Mouse (Mus musculus): Measurements from ENCODE around the gene Cnnm1. TPM values are rescaled to one million over a fixed set of nuclear protein-coding genes. Genes with fewer than 3 reads are reported as not detected.
A peak's percentile ranks its signal among the peaks of the same experiment; 100 is the strongest.

The Cnnm1 gene
- polyA plus RNA-seq, 1 experiment from 2014 or later = 0.32 TPM

GRCm38 (mm10) chr19:43440768-43441660, 778 bp downstream of the Cnnm1 start:
- Histone ChIP-seq H3K27ac (ENCODE audit: low read length) (no peak overlapping the region), H3K4me3 (ENCODE audit: low read depth, low read length) (peak overlapping the region; percentile 68), H3K9ac (replicated peaks; ENCODE audit: low read depth, low read length) (peak overlapping the region; percentile 15; the same call in 1 of the 2 replicates), H3K27me3 (ENCODE audit: control insufficient read depth, insufficient read depth, low read length) (peaks cover 22% of the 10 kb centered on the region), H3K9me3 (ENCODE audit: control insufficient read depth, low read depth, low read length) (no peaks in the 10 kb centered on the region), H3K36me3 (ENCODE audit: control insufficient read depth, insufficient read depth, low read length) (no peaks in the 10 kb centered on the region), H3K4me1 (ENCODE audit: control insufficient read depth, insufficient read depth, low read length) (0 out of 2 replicates have a peak, but pooled peaks cover 2% of the 10 kb centered on the region), H3K4me2 (replicated peaks; ENCODE audit: low read depth, low read length) (peak overlapping the region; percentile 99)
- peak; percentile 31; the same call in 1 of the 2 replicates for ATAC-seq (ENCODE audit: insufficient number of reproducible peaks, insufficient read depth, low FRiP score, low read depth)
- under 1% methylated on average over 108 of the region's 118 CpGs for WGBS

- H3K9ac ChIP-seq (replicated peaks; ENCODE audit: low read depth, low read length) = no peak overlapping the region
- 13% methylated on average over 17 of the region's 17 CpGs for WGBS
- H3K4me2 ChIP-seq (replicated peaks; ENCODE audit: low read depth, low read length) = peak overlapping the region; percentile 99
These were observed 1.4 kb downstream of the Cnnm1 start for GRCm38 (mm10) chr19:43441661-43441990.

GRCm38 (mm10) chr19:43442269-43442668, 2.0 kb downstream of the Cnnm1 start:
- no peaks in the 10 kb centered on the region for H3K9me3 ChIP-seq (ENCODE audit: control insufficient read depth, low read depth, low read length)
- peak overlapping the region; percentile 99; the same call in 1 of the 2 replicates for H3K4me2 ChIP-seq (replicated peaks; ENCODE audit: low read depth, low read length)
- ATAC-seq (ENCODE audit: insufficient number of reproducible peaks, insufficient read depth, low FRiP score, low read depth) = no peak
- no peak overlapping the region for H3K4me3 ChIP-seq (ENCODE audit: low read depth, low read length)
- H3K36me3 ChIP-seq (ENCODE audit: control insufficient read depth, insufficient read depth, low read length) = no peaks in the 10 kb centered on the region
- H3K9ac ChIP-seq (replicated peaks; ENCODE audit: low read depth, low read length) = no peak overlapping the region
- WGBS = 26% methylated on average over 6 of the region's 6 CpGs
- peaks cover 22% of the 10 kb centered on the region for H3K27me3 ChIP-seq (ENCODE audit: control insufficient read depth, insufficient read depth, low read length)
- 0 out of 2 replicates have a peak, but pooled peaks cover 2% of the 10 kb centered on the region for H3K4me1 ChIP-seq (ENCODE audit: control insufficient read depth, insufficient read depth, low read length)
- no peak overlapping the region for H3K27ac ChIP-seq (ENCODE audit: low read length)

More at GRCm38 (mm10) chr19:43441661-43441990, 1.4 kb downstream of the Cnnm1 start:
- ATAC-seq (ENCODE audit: insufficient number of reproducible peaks, insufficient read depth, low FRiP score, low read depth) = no peak
- Histone ChIP-seq H3K9me3 (ENCODE audit: control insufficient read depth, low read depth, low read length) (no peaks in the 10 kb centered on the region), H3K27me3 (ENCODE audit: control insufficient read depth, insufficient read depth, low read length) (peaks cover 22% of the 10 kb centered on the region), H3K4me1 (ENCODE audit: control insufficient read depth, insufficient read depth, low read length) (0 out of 2 replicates have a peak, but pooled peaks cover 2% of the 10 kb centered on the region), H3K27ac (ENCODE audit: low read length) (no peak overlapping the region), H3K4me3 (ENCODE audit: low read depth, low read length) (peak overlapping the region; percentile 68), H3K36me3 (ENCODE audit: control insufficient read depth, insufficient read depth, low read length) (no peaks in the 10 kb centered on the region)

- 89% methylated on average over 5 of the region's 5 CpGs for WGBS
- no peak overlapping the region for H3K9ac ChIP-seq (replicated peaks; ENCODE audit: low read depth, low read length)
- H3K27me3 ChIP-seq (ENCODE audit: control insufficient read depth, insufficient read depth, low read length) = peaks cover 22% of the 10 kb centered on the region
- H3K4me2 ChIP-seq (replicated peaks; ENCODE audit: low read depth, low read length) = no peak overlapping the region
- ATAC-seq (ENCODE audit: insufficient number of reproducible peaks, insufficient read depth, low FRiP score, low read depth) = no peak
- no peak overlapping the region for H3K4me3 ChIP-seq (ENCODE audit: low read depth, low read length)
- H3K9me3 ChIP-seq (ENCODE audit: control insufficient read depth, low read depth, low read length) = no peaks in the 10 kb centered on the region
- H3K27ac ChIP-seq (ENCODE audit: low read length) = no peak overlapping the region
- 0 out of 2 replicates have a peak, but pooled peaks cover 2% of the 10 kb centered on the region for H3K4me1 ChIP-seq (ENCODE audit: control insufficient read depth, insufficient read depth, low read length)
- no peaks in the 10 kb centered on the region for H3K36me3 ChIP-seq (ENCODE audit: control insufficient read depth, insufficient read depth, low read length)
These were observed 2.7 kb downstream of the Cnnm1 start for GRCm38 (mm10) chr19:43442906-43443305.

GRCm38 (mm10) chr19:43444636-43445205, 4.5 kb downstream of the Cnnm1 start:
- no peak overlapping the region for H3K9ac ChIP-seq (replicated peaks; ENCODE audit: low read depth, low read length)
- ATAC-seq (ENCODE audit: insufficient number of reproducible peaks, insufficient read depth, low FRiP score, low read depth) = no peak

GRCm38 (mm10) chr19:43451563-43451962, 11.3 kb downstream of the Cnnm1 start:
- H3K36me3 ChIP-seq (ENCODE audit: control insufficient read depth, insufficient read depth, low read length) = no peaks in the 10 kb centered on the region
- H3K9ac ChIP-seq (replicated peaks; ENCODE audit: low read depth, low read length) = no peak overlapping the region
- no peak overlapping the region for H3K27ac ChIP-seq (ENCODE audit: low read length)
- H3K9me3 ChIP-seq (ENCODE audit: control insufficient read depth, low read depth, low read length) = no peaks in the 10 kb centered on the region
- 80% methylated on average over 10 of the region's 10 CpGs for WGBS
- no peak for ATAC-seq (ENCODE audit: insufficient number of reproducible peaks, insufficient read depth, low FRiP score, low read depth)
- no peaks in the 10 kb centered on the region for H3K4me1 ChIP-seq (ENCODE audit: control insufficient read depth, insufficient read depth, low read length)
- no peak overlapping the region for H3K4me3 ChIP-seq (ENCODE audit: low read depth, low read length)
- H3K27me3 ChIP-seq (ENCODE audit: control insufficient read depth, insufficient read depth, low read length) = no peaks in the 10 kb centered on the region
- H3K4me2 ChIP-seq (replicated peaks; ENCODE audit: low read depth, low read length) = no peak overlapping the region

More at GRCm38 (mm10) chr19:43444636-43445205, 4.5 kb downstream of the Cnnm1 start:
- Histone ChIP-seq H3K27me3 (ENCODE audit: control insufficient read depth, insufficient read depth, low read length) (peaks cover 22% of the 10 kb centered on the region), H3K4me2 (replicated peaks; ENCODE audit: low read depth, low read length) (no peak overlapping the region), H3K36me3 (ENCODE audit: control insufficient read depth, insufficient read depth, low read length) (no peaks in the 10 kb centered on the region), H3K4me1 (ENCODE audit: control insufficient read depth, insufficient read depth, low read length) (0 out of 2 replicates have a peak, but pooled peaks cover 2% of the 10 kb centered on the region), H3K9me3 (ENCODE audit: control insufficient read depth, low read depth, low read length) (no peaks in the 10 kb centered on the region), H3K4me3 (ENCODE audit: low read depth, low read length) (no peak overlapping the region), H3K27ac (ENCODE audit: low read length) (no peak overlapping the region)
- 71% methylated on average over 6 of the region's 6 CpGs for whole genome bisulfite sequencing

- Histone ChIP-seq H3K27ac (ENCODE audit: low read length) (no peak overlapping the region), H3K9ac (replicated peaks; ENCODE audit: low read depth, low read length) (no peak overlapping the region), H3K9me3 (ENCODE audit: control insufficient read depth, low read depth, low read length) (no peaks in the 10 kb centered on the region), H3K27me3 (ENCODE audit: control insufficient read depth, insufficient read depth, low read length) (no peaks in the 10 kb centered on the region), H3K4me1 (ENCODE audit: control insufficient read depth, insufficient read depth, low read length) (no peaks in the 10 kb centered on the region), H3K36me3 (ENCODE audit: control insufficient read depth, insufficient read depth, low read length) (no peaks in the 10 kb centered on the region), H3K4me2 (replicated peaks; ENCODE audit: low read depth, low read length) (no peak overlapping the region), H3K4me3 (ENCODE audit: low read depth, low read length) (no peak overlapping the region)
- WGBS = 86% methylated on average over 5 of the region's 5 CpGs
- ATAC-seq (ENCODE audit: insufficient number of reproducible peaks, insufficient read depth, low FRiP score, low read depth) = no peak
These were observed 11.9 kb downstream of the Cnnm1 start for GRCm38 (mm10) chr19:43452176-43452575.

- Histone ChIP-seq H3K27me3 (ENCODE audit: control insufficient read depth, insufficient read depth, low read length) (no peaks in the 10 kb centered on the region), H3K27ac (ENCODE audit: low read length) (no peak overlapping the region), H3K4me1 (ENCODE audit: control insufficient read depth, insufficient read depth, low read length) (no peaks in the 10 kb centered on the region), H3K36me3 (ENCODE audit: control insufficient read depth, insufficient read depth, low read length) (no peaks in the 10 kb centered on the region), H3K9ac (replicated peaks; ENCODE audit: low read depth, low read length) (no peak overlapping the region), H3K4me2 (replicated peaks; ENCODE audit: low read depth, low read length) (no peak overlapping the region), H3K4me3 (ENCODE audit: low read depth, low read length) (no peak overlapping the region), H3K9me3 (ENCODE audit: control insufficient read depth, low read depth, low read length) (no peaks in the 10 kb centered on the region)
- 76% methylated on average over 4 of the region's 4 CpGs for WGBS
- no peak for ATAC-seq (ENCODE audit: insufficient number of reproducible peaks, insufficient read depth, low FRiP score, low read depth)
These were observed 12.8 kb downstream of the Cnnm1 start for GRCm38 (mm10) chr19:43453025-43453424.
